Mouse (Mus musculus) embryonic fibroblast, embryonic 13.5 days (primary cell): Measurements from ENCODE around the gene Trim12a.
"Not testable (repeated sequence)": the region's sequence is repeated elsewhere in the genome, so short reads cannot be mapped to it uniquely, and the experiment has no call there.

ENCODE experiments used
- CTCF ChIP-seq: IDR thresholded peaks from 2 replicates; pipeline ENCODE4 v1.5.1; 2011; ENCODE audit warnings: mild to moderate bottlenecking, control low read depth, low read length, moderate library complexity, borderline replicate concordance; ENCODE audit not compliant: insufficient read depth
- POLR2A ChIP-seq: IDR thresholded peaks from 2 replicates; pipeline ENCODE4 v1.6.1; 2011; ENCODE audit warnings: low read depth, mild to moderate bottlenecking, control low read depth, low read length, moderate library complexity

DNA sequence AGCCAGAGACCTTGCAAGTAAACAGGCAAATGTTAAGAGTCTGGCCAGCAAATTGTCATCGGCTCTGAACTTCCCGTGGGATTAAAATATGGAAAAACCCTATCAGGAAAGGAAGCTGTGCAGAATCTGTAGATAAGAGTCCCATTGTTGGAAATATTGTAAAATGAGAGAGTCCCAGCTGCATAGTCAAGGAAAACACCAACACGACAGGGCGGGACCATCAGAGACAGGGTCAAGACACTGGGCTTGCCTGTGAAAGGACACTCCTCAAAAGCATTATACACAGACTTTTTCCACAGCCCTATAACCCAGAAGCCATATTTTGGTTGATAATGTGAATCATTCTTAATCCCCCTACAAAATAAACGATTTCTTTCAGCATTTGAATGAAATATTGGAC, 49.9 kb downstream of the Trim12a start:
- not testable (repeated sequence) for TF ChIP-seq CTCF, POLR2A
